Mouse (Mus musculus): ENCODE results near the gene Dync2li1.

The Dync2li1 gene

GRCm38 (mm10) chr17:84685286-84685685 is 59.0 kb downstream of the Dync2li1 start:
- DNase-seq (ENCODE audit: low spot score): no peak

GRCm38 (mm10) chr17:84687994-84688393 is 61.7 kb downstream of the Dync2li1 start:
- no peak for DNase-seq (ENCODE audit: low spot score)

GRCm38 (mm10) chr17:84688834-84689233 is 62.5 kb downstream of the Dync2li1 start:
- DNase-seq (ENCODE audit: low spot score): no peak

DNA sequence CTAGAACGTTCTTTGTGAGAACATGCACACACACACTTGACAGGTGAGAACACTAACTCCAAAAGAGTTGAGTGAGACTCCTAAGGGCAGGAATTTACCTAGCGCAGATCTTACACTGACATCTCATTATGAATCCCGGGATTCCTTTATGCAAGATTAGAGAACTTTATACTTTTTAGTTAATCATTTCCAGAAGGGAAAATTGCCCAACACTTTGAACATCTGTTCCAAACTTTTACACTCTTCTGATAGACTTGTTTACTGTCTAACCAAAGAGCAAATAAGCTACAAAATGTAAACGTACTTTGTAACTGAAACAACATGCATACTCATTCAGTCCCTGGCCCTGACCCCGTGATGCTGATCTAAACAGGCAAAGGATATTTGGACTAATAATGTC is 63.0 kb downstream of the Dync2li1 start:
- DNase-seq (ENCODE audit: low spot score): no peak

DNA sequence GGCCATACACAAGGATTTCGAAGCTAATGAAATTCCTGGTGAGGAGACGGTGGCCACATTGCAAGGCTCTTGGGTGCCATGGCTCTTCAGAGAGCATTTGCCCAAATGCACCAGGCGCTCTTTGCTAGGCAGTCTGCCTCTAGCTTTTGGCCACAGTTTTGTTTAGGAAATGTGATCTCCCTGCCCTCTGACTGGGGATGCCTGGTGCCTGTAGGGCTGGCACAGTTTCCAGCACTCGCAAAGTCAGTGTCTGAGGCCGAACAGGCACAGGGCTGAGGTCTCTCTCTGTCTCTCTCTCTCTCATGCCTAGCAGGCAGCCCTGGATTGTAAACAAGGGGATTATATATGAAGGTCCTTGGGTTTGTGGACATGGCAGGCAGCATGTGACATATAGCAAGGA is 63.8 kb downstream of the Dync2li1 start:
- DNase-seq (ENCODE audit: low spot score): no peak

DNA sequence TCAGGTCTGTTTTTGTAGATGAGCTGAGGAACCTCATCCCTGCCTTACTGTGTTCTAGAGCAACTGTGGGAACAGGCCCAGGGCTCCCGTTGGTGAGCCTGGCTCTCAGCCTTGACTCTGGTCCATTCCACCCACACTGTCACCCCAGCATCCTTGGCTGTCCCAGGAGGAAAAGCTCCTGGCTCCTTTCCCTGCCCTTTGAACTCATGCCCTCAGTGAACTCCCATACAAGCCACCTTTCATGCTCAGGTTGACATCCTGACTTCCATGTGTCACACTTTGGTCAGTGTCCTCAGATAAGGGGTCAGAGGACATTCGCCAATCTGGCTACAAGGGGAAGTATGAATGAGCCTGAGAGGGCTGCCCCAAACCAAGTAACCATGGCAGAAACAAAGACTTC is 67.4 kb downstream of the Dync2li1 start:
- DNase-seq (ENCODE audit: low spot score): no peak

GRCm38 (mm10) chr17:84696537-84696936 is 70.2 kb downstream of the Dync2li1 start:
- DNase-seq (ENCODE audit: low spot score): no peak

- no peak for DNase-seq (ENCODE audit: low spot score)
These were observed 72.4 kb downstream of the Dync2li1 start for GRCm38 (mm10) chr17:84698727-84699126.

All from spleen, adult 12 weeks (tissue).